Mouse (Mus musculus) cerebellum, adult 2 months (tissue): ENCODE measurements around the gene Hspg2. TPM values are rescaled to one million over a fixed set of nuclear protein-coding genes. Genes with fewer than 3 reads are reported as not detected.
"Not testable (repeated sequence)": the region's sequence is repeated elsewhere in the genome, so short reads cannot be mapped to it uniquely, and the experiment has no call there.

Experiments used
- DNase-seq, 2 experiments: peaks; one replicate each; pipeline ENCODE4 v3.0.0; 2021
- H3K27ac ChIP-seq: fragments of 200-500 bp; 2 replicates; pipeline ENCODE4 v1.5.1; 2012; ENCODE audit warnings: low read length, control low read depth, inconsistent platforms; ENCODE audit not compliant: insufficient read depth
- H3K27me3 ChIP-seq: fragments of 200-500 bp; 2 replicates; pipeline ENCODE4 v1.6.1; 2012; ENCODE audit warnings: inconsistent platforms, mild to moderate bottlenecking, low read length, moderate library complexity; ENCODE audit not compliant: control insufficient read depth, insufficient read depth
- H3K4me1 ChIP-seq: fragments of 200-500 bp; 2 replicates; pipeline ENCODE4 v1.6.1; 2011; ENCODE audit warnings: low read length; ENCODE audit not compliant: control insufficient read depth, insufficient read depth
- H3K4me3 ChIP-seq: fragments of 200-500 bp; replicated peaks from 2 replicates; pipeline ENCODE3; 2011; ENCODE audit warnings: mild to moderate bottlenecking, low read depth, low read length, control low read depth; ENCODE audit not compliant: insufficient read depth
- CTCF ChIP-seq: fragments of 200-500 bp; IDR thresholded peaks from 2 replicates; pipeline ENCODE4 v1.5.1; 2011; ENCODE audit warnings: low read depth, mild to moderate bottlenecking, control low read depth, low read length, moderate library complexity, borderline replicate concordance; ENCODE audit not compliant: insufficient read depth
- POLR2A ChIP-seq: fragments of 200-500 bp; IDR thresholded peaks from 2 replicates; pipeline ENCODE4 v1.6.1; 2011; ENCODE audit warnings: low read length, control low read depth, borderline replicate concordance; ENCODE audit not compliant: insufficient read depth
- WGBS: fragments of 180-500 bp; shearing (Covaris S2); methylation state at CpG from one replicate; pipeline ENCODE4 v1.1.7; 2018; 5-methylcytosine and 5-hydroxymethylcytosine counted together
- polyA plus RNA-seq: library from polyadenylated mRNA; depleted of rRNA; stranded (reverse); fragments of >200 nt; gene quantifications from 2 replicates; pipeline ENCODE4 v1.2.3, GENCODE M21; 2012

Hspg2 gene
- polyA plus RNA-seq, 1 experiment = 2.8 TPM

- DNase-seq = no peak
- Histone ChIP-seq H3K4me3 (no peak overlapping the region), H3K4me1 (no peaks in the 10 kb centered on the region), H3K27ac (no peak overlapping the region), H3K27me3 (no peaks in the 10 kb centered on the region)
- TF ChIP-seq CTCF (no peak), POLR2A (no peak)
- 82% methylated on average over 4 of the region's 4 CpGs for WGBS
These were observed 111.2 kb downstream of the Hspg2 start for GRCm38 (mm10) chr4:137579789-137580188.

- no peak overlapping the region for H3K27ac ChIP-seq
- H3K4me3 ChIP-seq = no peak overlapping the region
- no peaks in the 10 kb centered on the region for H3K27me3 ChIP-seq
- H3K4me1 ChIP-seq = no peaks in the 10 kb centered on the region
- WGBS = 90% methylated on average over 2 of the region's 2 CpGs
- TF ChIP-seq POLR2A = no peak
- no peak for TF ChIP-seq CTCF
- no peak for DNase-seq
These were observed 111.7 kb downstream of the Hspg2 start for GRCm38 (mm10) chr4:137580299-137580698.

GRCm38 (mm10) chr4:137581815-137582214 lies 113.2 kb downstream of the Hspg2 start:
- 30% methylated on average over 3 of the region's 3 CpGs for WGBS

GRCm38 (mm10) chr4:137589095-137589494 lies 120.5 kb downstream of the Hspg2 start:
- H3K4me1 ChIP-seq, H3K4me3 ChIP-seq, DNase-seq, H3K27me3 ChIP-seq, H3K27ac ChIP-seq: not testable (repeated sequence)
- WGBS = 84% methylated on average over 2 of the region's 3 CpGs

More at GRCm38 (mm10) chr4:137581815-137582214, 113.2 kb downstream of the Hspg2 start:
- Histone ChIP-seq H3K27me3 (no peaks in the 10 kb centered on the region), H3K27ac (no peak overlapping the region), H3K4me3 (no peak overlapping the region), H3K4me1 (no peaks in the 10 kb centered on the region)
- DNase-seq = no peak
- TF ChIP-seq CTCF (no peak), POLR2A (no peak)

- no peak overlapping the region for H3K4me3 ChIP-seq
- no peak for DNase-seq
- WGBS = 85% methylated on average over 3 of the region's 3 CpGs
- no peaks in the 10 kb centered on the region for H3K27me3 ChIP-seq
- no peaks in the 10 kb centered on the region for H3K4me1 ChIP-seq
- H3K27ac ChIP-seq = no peak overlapping the region
- TF ChIP-seq CTCF = no peak
- no peak for TF ChIP-seq POLR2A
These were observed 121.0 kb downstream of the Hspg2 start for GRCm38 (mm10) chr4:137589586-137589985.

- Histone ChIP-seq H3K4me3 (no peak overlapping the region), H3K27me3 (no peaks in the 10 kb centered on the region), H3K27ac (no peak overlapping the region), H3K4me1 (no peaks in the 10 kb centered on the region; the same call in 1 of the 2 replicates)
- DNase-seq = peak in 1 of 2 experiments; percentile 34
- TF ChIP-seq CTCF (no peak), POLR2A (no peak)
- WGBS = 25% methylated on average over 4 of the region's 4 CpGs
These were observed 122.4 kb downstream of the Hspg2 start for GRCm38 (mm10) chr4:137590961-137591360.

GRCm38 (mm10) chr4:137593601-137594495 lies 125.3 kb downstream of the Hspg2 start, which contains the start of gene Usp48:
Gene Usp48, plus strand, starts transcription at chr4:137593755.
- TF ChIP-seq CTCF (no peak), POLR2A (peak; percentile 89; the same call in 1 of the 2 replicates)
- WGBS = under 1% methylated on average over 88 of the region's 92 CpGs
- DNase-seq = peak; percentile 99
- H3K4me1 ChIP-seq = no peaks in the 10 kb centered on the region; the same call in 1 of the 2 replicates
- H3K27me3 ChIP-seq = no peaks in the 10 kb centered on the region
- peak within 1 kb of the TSS; percentile 77 for H3K4me3 ChIP-seq
- H3K27ac ChIP-seq = peak within 1 kb of the TSS; percentile 89
